9 mouse cellular contexts compared by ENCODE assay signal in genomic region chr15:91574492-91574891, GRCm38 (mm10). TPM values are rescaled to one million over a fixed set of nuclear protein-coding genes. Genes with fewer than 3 reads are reported as not detected.
A peak's percentile ranks its signal among the peaks of the same experiment; 100 is the strongest.
DNase-seq lines count a peak whose midpoint lies in the region; ATAC-seq and TF ChIP-seq lines count a peak whose summit lies in the region.
"Had no signal": no experiment of that assay in that cellular context is flagged by ENCODE, and none has a peak within 500 bp of the region (broad histone marks: within the 10 kb centered on the region; RNA-seq: fewer than 3 reads in every experiment).

No protein-coding gene starts in this region.

- TF ChIP-seq CTCF in forebrain, postnatal 0 days (IDR thresholded peaks at IDR 0.05; ENCODE audit: low read depth), result peak; percentile 88

- H3K36me3 ChIP-seq in forebrain, postnatal 0 days (ENCODE audit: insufficient read depth), result no peaks in the 10 kb centered on the region
- no peaks in the 10 kb centered on the region for H3K36me3 ChIP-seq in forebrain, embryonic 12.5 days (replicated peaks)
- no peaks in the 10 kb centered on the region for H3K36me3 ChIP-seq in embryonic facial prominence, embryonic 11.5 days (replicated peaks; ENCODE audit: control insufficient read depth, insufficient read depth, low read depth, low read length)
- H3K36me3 ChIP-seq: G1E had no signal

- peak; percentile 92 for DNase-seq in forebrain, postnatal 0 days
- peak; percentile 93 for DNase-seq in adrenal gland, postnatal 14 days
- DNase-seq in embryonic facial prominence, embryonic 11.5 days (ENCODE audit: low spot score), result peak; percentile 90
- DNase-seq in left cerebral cortex, postnatal 36 days (ENCODE audit: low spot score in 2 of 2), result peak; percentile 72 to 76
- DNase-seq in ovary, postnatal 10 days (ENCODE audit: low spot score), result peak; percentile 63
- DNase-seq in thymus, postnatal 0 days (ENCODE audit: low spot score), result peak; percentile 34

- no peaks in the 10 kb centered on the region for H3K27me3 ChIP-seq in forebrain, postnatal 0 days (ENCODE audit: insufficient read depth, low read length)
- peaks cover 12% of the 10 kb centered on the region for H3K27me3 ChIP-seq in forebrain, embryonic 12.5 days
- peaks cover 3% of the 10 kb centered on the region; the same call in 1 of the 2 replicates for H3K27me3 ChIP-seq in embryonic facial prominence, embryonic 11.5 days (ENCODE audit: control insufficient read depth, insufficient read depth, low read length)

- H3K9me3 ChIP-seq in forebrain, postnatal 0 days (ENCODE audit: low read length), result no peaks in the 10 kb centered on the region
- H3K9me3 ChIP-seq in forebrain, embryonic 12.5 days, result no peaks in the 10 kb centered on the region
- no peaks in the 10 kb centered on the region for H3K9me3 ChIP-seq in embryonic facial prominence, embryonic 11.5 days (replicated peaks; ENCODE audit: control insufficient read depth, low read length)

- intact Hi-C loops in left cerebral cortex, postnatal 36 days (cut with DNase I), result loop anchor here (2.0 to 10.0 kb wide), 3 partner anchors 98 to 390 kb away; no protein-coding TSS in a partner anchor

- no peak overlapping the region for H3K9ac ChIP-seq in forebrain, postnatal 0 days
- H3K9ac ChIP-seq in forebrain, embryonic 12.5 days, result no peak overlapping the region
- H3K9ac ChIP-seq in embryonic facial prominence, embryonic 11.5 days (replicated peaks; ENCODE audit: low read length), result no peak overlapping the region

- no peak overlapping the region for H3K4me3 ChIP-seq in forebrain, postnatal 0 days (ENCODE audit: low read depth, low read length)
- H3K4me3 ChIP-seq in forebrain, embryonic 12.5 days (replicated peaks), result no peak overlapping the region
- no peak overlapping the region for H3K4me3 ChIP-seq in embryonic facial prominence, embryonic 11.5 days (ENCODE audit: low read depth, low read length)

- no peak for ATAC-seq in forebrain, postnatal 0 days
- no peak for ATAC-seq in forebrain, embryonic 12.5 days (ENCODE audit: low FRiP score)
- no peak for ATAC-seq in embryonic facial prominence, embryonic 11.5 days (replicated peaks; ENCODE audit: insufficient number of reproducible peaks, low FRiP score, low TSS enrichment, low read depth)
- peak; percentile 44 to 55; a peak in 2 of 4 replicates for ATAC-seq in hematopoietic stem cell, adult 5-6 weeks (replicated peaks in 1 of 2; ENCODE audit: insufficient read depth in 1 of 2, low FRiP score in 2 of 2, low TSS enrichment in 1 of 2, low read depth in 1 of 2, poor library complexity in 2 of 2, severe bottlenecking in 2 of 2)

- no peak overlapping the region for H3K27ac ChIP-seq in forebrain, postnatal 0 days (ENCODE audit: low read depth, low read length)
- no peak overlapping the region for H3K27ac ChIP-seq in forebrain, embryonic 12.5 days
- H3K27ac ChIP-seq in embryonic facial prominence, embryonic 11.5 days (replicated peaks; ENCODE audit: low read depth, low read length), result no peak overlapping the region

- no peak overlapping the region for H3K4me2 ChIP-seq in forebrain, postnatal 0 days (ENCODE audit: low read depth)
- no peak overlapping the region for H3K4me2 ChIP-seq in forebrain, embryonic 12.5 days
- no peak overlapping the region for H3K4me2 ChIP-seq in embryonic facial prominence, embryonic 11.5 days (ENCODE audit: low read depth, low read length)

- 0 out of 2 replicates have a peak, but pooled peaks cover 3% of the 10 kb centered on the region for H3K4me1 ChIP-seq in forebrain, postnatal 0 days (ENCODE audit: insufficient read depth)
- peaks cover 15% of the 10 kb centered on the region for H3K4me1 ChIP-seq in forebrain, embryonic 12.5 days
- H3K4me1 ChIP-seq in embryonic facial prominence, embryonic 11.5 days (ENCODE audit: control insufficient read depth, insufficient read depth, low read length), result no peaks in the 10 kb centered on the region

- WGBS in forebrain, postnatal 0 days, result 29% methylated on average over 8 of the region's 8 CpGs
- 35% methylated on average over 8 of the region's 8 CpGs for WGBS in forebrain, embryonic 12.5 days
- WGBS in embryonic facial prominence, embryonic 11.5 days, result 33% methylated on average over 8 of the region's 8 CpGs

RNA-seq across cellular contexts. Expression of gene Slc2a13, which starts 1.4 kb away (rescaled TPM):
- 18.9 and 27.3 TPM in 2 replicates for total RNA-seq in forebrain, postnatal 0 days (2014; rRNA removed)
- polyA plus RNA-seq in forebrain, postnatal 0 days (2015; fragmentation: Nextera tagmentation; extraction: Ambion mirVana), result 2.1 and 2.7 TPM in 2 replicates
- polyA plus RNA-seq in forebrain, embryonic 12.5 days (2016; fragmentation: Nextera tagmentation; extraction: Ambion mirVana), result 2.3 and 3.8 TPM in 2 replicates
- 4.0 and 4.4 TPM in 2 replicates for total RNA-seq in adrenal gland, postnatal 14 days (2021)
- polyA plus RNA-seq in embryonic facial prominence, embryonic 11.5 days (2014; fragmentation: Nextera tagmentation; extraction: Ambion mirVana), result 1.5 and 2.0 TPM in 2 replicates
- total RNA-seq in hematopoietic stem cell, adult 5-6 weeks (2017), result 0.19 TPM in 1 of 2 replicates, not detected in the other
- 100 to 1,000 TPM; 104 to 105 TPM for total RNA-seq in left cerebral cortex, postnatal 36 days (2021)
- 1.9 and 2.1 TPM in 2 replicates for polyA plus RNA-seq in thymus, postnatal 0 days (2015; fragmentation: Nextera tagmentation; extraction: Ambion mirVana)
- polyA plus RNA-seq: G1E had no signal

Comparison
In these comparisons a context has a peak if more than half of its experiments do, and no peak if none do; other contexts are left out.
1. ATAC-seq: peak in hematopoietic stem cell, adult 5-6 weeks (2 of 2); none in forebrain, postnatal 0 days (single experiment), forebrain, embryonic 12.5 days (single experiment) and embryonic facial prominence, embryonic 11.5 days (single experiment).
2. DNase-seq: peak in every context shown above with its lines; median percentile 93 in adrenal gland, postnatal 14 days; 92 in forebrain, postnatal 0 days; 90 in embryonic facial prominence, embryonic 11.5 days; 74 in left cerebral cortex, postnatal 36 days; 63 in ovary, postnatal 10 days; 34 in thymus, postnatal 0 days.